Mouse (Mus musculus) C2C12 (cell line): Measurements from ENCODE around the gene Efna3.

ENCODE experiments used
- CTCF ChIP-seq: IDR thresholded peaks from one replicate; pipeline ENCODE4 v1.5.1; 2011; ENCODE audit not compliant: control insufficient read depth, insufficient read depth, insufficient read length
- MAX ChIP-seq: IDR thresholded peaks from one replicate; pipeline ENCODE4 v1.6.1; 2011; ENCODE audit warnings: mild to moderate bottlenecking, control low read depth
- MYOG ChIP-seq: IDR thresholded peaks from one replicate; pipeline ENCODE4 v1.6.1; 2011; ENCODE audit not compliant: control insufficient read depth, insufficient read length; ENCODE audit errors: extremely low read depth

GRCm38 (mm10) chr3:89304440-89304839 is 18.3 kb downstream of the Efna3 start:
- TF ChIP-seq CTCF = no peak
- no peak for TF ChIP-seq MAX
- no peak for TF ChIP-seq MYOG
